8 mouse cellular contexts compared by ENCODE assay signal in genomic region chr6:108098171-108098845, GRCm38 (mm10). TPM values are rescaled to one million over a fixed set of nuclear protein-coding genes. Genes with fewer than 3 reads are reported as not detected.
A peak's percentile ranks its signal among the peaks of the same experiment; 100 is the strongest.
DNase-seq lines count a peak whose midpoint lies in the region; ATAC-seq and TF ChIP-seq lines count a peak whose summit lies in the region.

No protein-coding gene starts in this region.

- peak; percentile 33 to 95 (median 55); a peak in 5 of 6 replicates for TF ChIP-seq CTCF in MEL (IDR thresholded peaks at IDR 0.05 in 2 of 3, conservative IDR thresholded peaks at IDR 0.05 in 1 of 3; ENCODE audit: control insufficient read depth in 1 of 3, insufficient read depth in 1 of 3, low read depth in 2 of 3, low read length in 3 of 3, poor library complexity in 1 of 3, severe bottlenecking in 1 of 3)

- H3K79me2 ChIP-seq in MEL (ENCODE audit: control insufficient read depth, insufficient read depth, low read length, poor library complexity), result no peaks in the 10 kb centered on the region

- peak; percentile 81 for ATAC-seq in hindbrain, embryonic 15.5 days (ENCODE audit: low FRiP score, low read depth)

- peak; percentile 92 for DNase-seq in MEL (ENCODE audit: low read depth, low spot score)
- DNase-seq in cerebellum, adult 8-10 months, result peak; percentile 25
- peak; percentile 74 for DNase-seq in gastrocnemius, adult 18-20 months (ENCODE audit: low spot score)
- DNase-seq in layer of hippocampus, postnatal 14 days (ENCODE audit: low spot score in 2 of 2), result peak; percentile 54 to 77
- peak; percentile 68 to 76 for DNase-seq in lung, postnatal 4 days
- DNase-seq in retina, postnatal 1 day, result peak; percentile 83
- DNase-seq in thymus, postnatal 36 days, result peak; percentile 41 to 44

- H3K4me3 ChIP-seq in MEL (ENCODE audit: control insufficient read depth in 1 of 2, insufficient read depth in 1 of 2, low read depth in 2 of 2, low read length in 2 of 2), result peak overlapping the region; percentile 30 to 32; a peak in 1 of 4 replicates
- H3K4me3 ChIP-seq in hindbrain, embryonic 15.5 days, result no peak overlapping the region

- H3K9me3 ChIP-seq in MEL (replicated peaks; ENCODE audit: insufficient read depth, low read length), result no peaks in the 10 kb centered on the region
- H3K9me3 ChIP-seq in hindbrain, embryonic 15.5 days, result no peaks in the 10 kb centered on the region

- WGBS in hindbrain, embryonic 15.5 days, result 11% methylated on average over 9 of the region's 9 CpGs

- H3K36me3 ChIP-seq in MEL (ENCODE audit: control insufficient read depth in 1 of 2, insufficient read depth in 2 of 2, low read length in 2 of 2), result no peaks in the 10 kb centered on the region
- H3K36me3 ChIP-seq in hindbrain, embryonic 15.5 days, result no peaks in the 10 kb centered on the region

- no peak overlapping the region for H3K27ac ChIP-seq in MEL (ENCODE audit: control insufficient read depth, low read depth, low read length)
- H3K27ac ChIP-seq in hindbrain, embryonic 15.5 days (replicated peaks), result no peak overlapping the region

- TF ChIP-seq POLR2A in MEL (IDR thresholded peaks at IDR 0.05; ENCODE audit: control insufficient read depth in 1 of 2, insufficient read depth in 1 of 2, low read depth in 1 of 2, low read length in 2 of 2, poor library complexity in 1 of 2), result no peak

- no peaks in the 10 kb centered on the region; a peak in 1 of 4 replicates for H3K27me3 ChIP-seq in MEL (ENCODE audit: control insufficient read depth in 1 of 2, insufficient read depth in 2 of 2, low read length in 2 of 2)
- no peaks in the 10 kb centered on the region for H3K27me3 ChIP-seq in hindbrain, embryonic 15.5 days

- H3K9ac ChIP-seq in MEL (ENCODE audit: control insufficient read depth, low read depth, low read length, poor library complexity, severe bottlenecking), result peak overlapping the region; percentile 59
- no peak overlapping the region for H3K9ac ChIP-seq in hindbrain, embryonic 15.5 days

- TF ChIP-seq EP300 in MEL (IDR thresholded peaks at IDR 0.05; ENCODE audit: low read depth in 1 of 2, low read length in 2 of 2), result no peak

- H3K4me1 ChIP-seq in MEL (ENCODE audit: control insufficient read depth in 1 of 2, insufficient read depth in 2 of 2, low read length in 2 of 2), result peaks cover 0 to 6% of the 10 kb centered on the region in 2 experiments; a peak in 1 of 4 replicates
- 0 out of 2 replicates have a peak, but pooled peaks cover 6% of the 10 kb centered on the region for H3K4me1 ChIP-seq in hindbrain, embryonic 15.5 days (replicated peaks)

- peak overlapping the region; percentile 18; the same call in 1 of the 2 replicates for H3K4me2 ChIP-seq in hindbrain, embryonic 15.5 days

- TF ChIP-seq RAD21 in MEL (IDR thresholded peaks at IDR 0.05; ENCODE audit: low read depth, low read length), result peak; percentile 98

TF ChIP-seq in MEL, 35 proteins besides CTCF, POLR2A, EP300 and RAD21:
- no peak for TF ChIP-seq ZMIZ1 (IDR thresholded peaks at IDR 0.05; ENCODE audit: low read depth, low read length)
- TF ChIP-seq MEF2A (IDR thresholded peaks at IDR 0.05; ENCODE audit: extremely low read depth, insufficient replicate concordance, low read depth, low read length, poor library complexity, severe bottlenecking), result no peak
- TF ChIP-seq MXI1 (IDR thresholded peaks at IDR 0.05; ENCODE audit: low read depth, low read length), result 0 out of 2 replicates have a peak, but pooled peaks have one; percentile 48
- TF ChIP-seq ELF1 (IDR thresholded peaks at IDR 0.05; ENCODE audit: low read depth, low read length), result peak; percentile 59; the same call in 1 of the 2 replicates
- TF ChIP-seq ZC3H11A (IDR thresholded peaks at IDR 0.05; ENCODE audit: low read depth, low read length), result peak; percentile 95
- TF ChIP-seq HCFC1 (IDR thresholded peaks at IDR 0.05; ENCODE audit: low read depth, low read length), result 0 out of 2 replicates have a peak, but pooled peaks have one; percentile 43
- TF ChIP-seq SIN3A (IDR thresholded peaks at IDR 0.05; ENCODE audit: low read length), result peak; percentile 87
- peak; percentile 92 for TF ChIP-seq ZNF384 (IDR thresholded peaks at IDR 0.05; ENCODE audit: low read depth, low read length)
- TF ChIP-seq POLR2AphosphoS2 (IDR thresholded peaks at IDR 0.05; ENCODE audit: low read length), result no peak
- no peak for TF ChIP-seq ETS1 (IDR thresholded peaks at IDR 0.05; ENCODE audit: low read depth, low read length)
- no peak for TF ChIP-seq TAL1 (IDR thresholded peaks at IDR 0.05; ENCODE audit: low read length)
- TF ChIP-seq SMC3 (IDR thresholded peaks at IDR 0.05; ENCODE audit: low read depth, low read length), result peak; percentile 95
- TF ChIP-seq MYC (IDR thresholded peaks at IDR 0.05; ENCODE audit: low read depth, low read length), result peak; percentile 84

RNA-seq across cellular contexts. Expression of gene Setmar, which starts 33.5 kb away (rescaled TPM):
- total RNA-seq in MEL (2012; rRNA removed), result 1.6 and 1.7 TPM in 2 replicates
- polyA plus RNA-seq in MEL (2012; ENCODE audit: insufficient read depth in 1 of 2, insufficient read length in 2 of 2, low read depth in 1 of 2, low replicate concordance in 2 of 2, missing spikeins in 1 of 2), result 1 to 10 TPM in 1 of 2 experiments, not detected in 1; 2.1 TPM
- total RNA-seq in gastrocnemius, adult 18-20 months (2021), result 1 to 10 TPM; 5.5 to 5.7 TPM
- 5.1 and 5.8 TPM in 2 replicates for polyA plus RNA-seq in hindbrain, embryonic 15.5 days (2015; fragmentation: Nextera tagmentation; extraction: Ambion mirVana)
- 1 to 10 TPM; 7.3 to 8.5 TPM for total RNA-seq in layer of hippocampus, postnatal 14 days (2021)

Comparison
In these comparisons a context has a peak if more than half of its experiments do, and no peak if none do; other contexts are left out.
1. DNase-seq: peak in every context shown above with its lines; median percentile 92 in MEL; 83 in retina, postnatal 1 day; 74 in gastrocnemius, adult 18-20 months; 72 in lung, postnatal 4 days; 66 in layer of hippocampus, postnatal 14 days; 42 in thymus, postnatal 36 days; 25 in cerebellum, adult 8-10 months.